Mouse (Mus musculus) gastrocnemius, adult 18-20 months (tissue): Measurements from ENCODE around the gene Riox2. TPM values are rescaled to one million over a fixed set of nuclear protein-coding genes. Genes with fewer than 3 reads are reported as not detected.
"Not testable (repeated sequence)": the region's sequence is repeated elsewhere in the genome, so short reads cannot be mapped to it uniquely, and the experiment has no call there.

Experiments used
- DNase-seq: peaks from one replicate; pipeline ENCODE4 v3.0.0; 2021; ENCODE audit warnings: low spot score
- long read RNA-seq, 2 experiments: library from polyadenylated mRNA; stranded (forward); transcript quantifications; one replicate each; pipeline ENCODE4 v2.0.0; 2021
- total RNA-seq, 2 experiments: library from RNA; stranded (reverse); gene quantifications; 2 replicates each; pipeline ENCODE4 v1.2.3; 2021

The Riox2 gene
- total RNA-seq, result 10 to 100 TPM; 10.9 to 12.6 TPM
- long read RNA-seq, experiment 1, transcript Riox2-201 (10 exons, 2,159 nt), result major isoform, 12 of 15 reads
- long read RNA-seq, experiment 1, partial matches to known transcripts, result 1 of 15 reads
- long read RNA-seq, experiment 1, other reads (novel, unspliced or antisense), result 2 of 15 reads
- long read RNA-seq, experiment 2, transcript Riox2-201 (10 exons, 2,159 nt), result major isoform, 13 of 22 reads
- long read RNA-seq, experiment 2, partial matches to known transcripts, result 6 of 22 reads
- long read RNA-seq, experiment 2, other reads (novel, unspliced or antisense), result 3 of 22 reads

DNA sequence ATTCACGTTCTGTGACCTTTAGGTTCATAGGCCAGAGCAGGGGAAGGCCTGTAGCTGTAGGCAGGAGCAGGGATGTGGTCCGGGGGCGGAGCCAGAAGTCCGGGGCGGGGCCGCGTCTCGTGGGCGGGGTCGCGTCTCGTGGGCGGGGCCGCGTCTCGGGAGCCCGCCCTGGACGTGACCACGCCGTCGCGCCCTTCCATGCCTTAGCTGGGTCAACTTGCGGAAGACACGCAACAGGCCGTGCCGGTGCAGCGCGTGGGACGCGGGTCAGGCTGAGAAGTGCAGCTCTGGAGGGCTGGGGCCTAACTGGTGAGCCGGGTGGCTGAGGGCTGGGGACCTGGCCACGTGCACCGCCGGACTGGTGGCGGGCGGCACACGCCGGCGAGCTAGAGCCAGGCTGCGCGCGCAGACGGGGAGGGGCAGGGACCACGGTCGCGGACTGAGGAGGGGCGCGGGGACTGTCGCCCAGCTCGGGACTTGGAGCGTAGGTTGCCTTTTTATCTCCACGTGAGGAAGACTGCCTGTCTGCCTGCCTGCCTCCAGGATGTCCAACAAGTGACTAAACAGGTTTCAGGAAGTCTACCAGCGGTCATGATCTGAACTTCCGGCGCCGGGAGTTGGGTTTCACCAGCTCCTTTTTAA, at the start of gene Riox2:
Gene Riox2 (plus strand): TSS at position 139 of the 642 bp plus-strand sequence.
- peak; percentile 82 for DNase-seq

DNA sequence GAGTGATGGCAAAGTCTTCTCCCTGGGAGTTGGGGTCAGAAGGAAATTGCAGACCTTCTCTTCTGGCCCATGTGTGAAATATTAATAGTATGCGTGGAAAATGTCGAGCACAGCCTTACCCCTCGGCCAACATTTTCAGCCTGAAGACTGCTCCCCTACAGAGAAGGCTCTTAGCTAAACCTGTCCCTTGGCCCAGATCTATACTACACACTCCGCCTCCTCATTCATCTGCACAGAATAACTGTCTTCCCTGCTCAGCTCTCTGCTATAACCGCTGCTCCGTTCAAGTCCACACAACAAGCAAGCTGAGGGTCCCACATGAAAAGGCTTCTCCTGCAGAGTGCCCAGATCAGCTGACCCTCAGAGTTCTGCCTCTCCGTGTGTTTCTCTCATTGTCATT, 43.6 kb upstream of the Riox2 start:
- no peak for DNase-seq

DNA sequence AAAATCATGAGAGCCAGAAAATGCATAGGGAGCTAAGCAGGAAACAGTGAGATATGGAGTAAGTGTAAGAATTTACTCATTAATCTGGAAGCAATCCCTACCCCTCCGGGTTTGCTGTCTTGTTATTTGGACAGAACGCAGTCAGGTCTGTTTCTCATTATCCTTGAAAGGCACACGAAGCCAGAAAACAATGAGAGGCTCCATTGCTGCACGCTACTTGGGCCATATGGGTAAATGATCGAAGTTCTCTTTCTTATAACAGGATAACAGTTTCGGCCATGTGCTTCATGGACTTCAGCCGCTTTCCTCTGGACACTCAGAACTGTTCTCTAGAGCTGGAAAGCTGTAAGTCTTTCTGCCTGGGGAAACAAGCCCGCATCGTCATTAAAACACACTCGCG, 38.4 kb upstream of the Riox2 start:
- no peak for DNase-seq

DNA sequence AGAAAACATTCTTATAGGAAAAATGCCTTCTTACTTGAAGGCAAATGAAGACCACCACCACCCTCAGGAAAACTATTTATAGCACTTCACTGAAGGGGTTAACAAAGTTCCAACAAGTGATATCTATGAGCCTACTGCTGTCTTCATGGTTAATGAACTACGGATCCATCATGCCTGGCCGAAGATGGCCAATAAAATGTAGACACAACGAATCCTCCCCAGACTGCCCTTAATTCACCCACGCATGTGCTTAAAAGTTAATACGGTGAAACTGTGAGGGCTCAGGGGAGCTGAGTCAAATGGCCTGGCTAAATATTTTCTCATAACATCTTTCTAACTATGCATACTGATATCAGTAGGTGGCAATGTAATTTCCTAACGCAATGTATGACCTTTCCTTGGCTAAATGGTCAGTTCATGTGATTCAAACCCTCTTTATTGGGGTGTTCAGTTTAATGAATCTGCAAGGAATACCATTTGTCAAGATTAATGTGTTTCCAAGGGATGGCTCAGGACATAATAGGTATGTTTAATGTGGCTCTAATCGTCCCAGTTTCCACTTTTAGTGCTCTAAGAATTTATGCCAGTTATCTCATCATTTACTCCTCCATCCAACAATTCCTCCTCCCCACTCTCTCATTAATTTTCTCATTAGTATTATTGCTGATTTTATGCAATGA, 26.6 kb upstream of the Riox2 start:
- DNase-seq, result no peak

DNA sequence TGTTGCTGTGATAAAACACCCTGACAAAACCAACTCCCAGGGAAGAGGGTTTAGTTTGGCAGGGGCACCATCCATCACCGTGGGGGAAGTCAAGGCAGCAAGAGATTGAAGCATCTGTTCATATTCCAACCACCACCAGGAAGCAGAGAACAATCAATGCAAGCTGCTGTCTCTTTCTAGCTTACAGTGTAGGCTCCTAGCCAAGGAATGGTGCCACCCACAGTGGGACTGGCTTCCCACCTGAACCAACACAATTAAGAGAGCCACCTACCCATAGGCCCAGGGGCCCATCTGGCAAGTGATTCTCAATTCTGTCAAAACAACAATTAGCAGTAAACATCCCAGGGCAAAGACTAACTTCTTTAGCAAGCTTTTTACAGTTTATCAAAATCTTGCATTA, 23.4 kb upstream of the Riox2 start:
- no peak for DNase-seq

DNA sequence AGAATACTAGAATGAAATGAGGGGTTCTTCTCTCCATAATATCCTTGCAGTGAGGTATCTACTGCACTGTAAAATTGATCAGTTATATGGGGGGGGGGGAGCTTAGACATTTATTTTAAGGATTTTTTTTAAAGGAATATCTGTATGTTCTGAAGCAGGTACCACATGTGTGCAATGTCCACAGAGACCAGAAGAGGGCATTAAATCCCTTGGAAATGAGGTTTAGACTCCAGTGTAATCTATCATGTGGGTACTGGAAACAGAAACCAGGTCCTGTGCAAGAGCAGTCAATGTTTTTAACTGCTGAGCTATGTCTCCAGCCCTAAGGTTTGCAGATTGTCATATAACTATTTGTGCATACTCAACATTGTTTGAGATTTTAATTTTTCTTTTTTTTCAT, 22.5 kb upstream of the Riox2 start:
- DNase-seq, result no peak

DNA sequence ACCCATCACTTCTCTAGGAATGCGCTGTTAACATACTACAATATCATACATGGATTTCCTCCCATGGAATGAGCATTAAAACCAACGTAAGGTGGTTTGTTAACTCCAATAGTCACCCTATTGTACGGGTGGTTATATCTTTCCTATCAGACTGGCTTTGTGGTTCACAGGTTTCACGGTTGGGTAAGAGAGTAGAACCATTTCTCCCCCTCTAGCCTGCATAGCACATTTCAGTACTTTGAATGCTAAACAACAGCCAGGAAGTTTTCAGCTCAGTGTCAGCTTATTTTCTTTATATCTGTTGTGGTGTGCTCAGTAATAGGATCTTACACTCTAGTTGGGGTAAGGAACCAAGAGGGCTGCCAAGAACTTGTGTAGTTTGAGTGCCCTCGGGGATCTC, 19.8 kb upstream of the Riox2 start:
- DNase-seq, result no peak

DNA sequence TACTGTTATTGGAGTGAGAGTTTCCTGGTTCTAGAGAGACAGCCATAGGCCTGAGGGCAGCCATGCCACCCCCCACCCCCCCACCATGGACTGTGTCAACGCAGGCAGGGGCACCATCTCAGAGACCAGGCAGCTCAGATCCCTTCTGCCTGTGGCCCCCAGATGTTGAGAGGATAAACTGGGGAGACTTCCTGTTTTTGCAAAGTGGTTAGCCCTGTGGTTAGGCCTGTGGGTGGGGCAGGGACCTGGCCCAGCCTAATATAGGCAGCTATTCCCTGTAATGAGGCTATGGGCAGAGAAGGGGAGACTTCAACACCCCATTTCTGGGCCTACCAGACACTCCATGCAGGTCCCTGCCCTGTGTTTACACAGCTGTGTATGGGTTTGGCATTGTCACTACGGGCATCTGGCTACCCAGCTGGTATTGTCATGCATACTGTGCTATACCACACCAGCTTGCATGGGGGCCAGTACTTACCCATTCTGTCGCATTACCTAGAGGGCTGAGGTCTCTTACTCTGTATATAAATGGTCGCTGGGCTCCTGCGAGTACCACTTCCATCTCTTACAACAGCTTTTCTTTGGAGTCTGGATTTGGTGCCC, 12.2 kb upstream of the Riox2 start:
- not testable (repeated sequence) for DNase-seq

DNA sequence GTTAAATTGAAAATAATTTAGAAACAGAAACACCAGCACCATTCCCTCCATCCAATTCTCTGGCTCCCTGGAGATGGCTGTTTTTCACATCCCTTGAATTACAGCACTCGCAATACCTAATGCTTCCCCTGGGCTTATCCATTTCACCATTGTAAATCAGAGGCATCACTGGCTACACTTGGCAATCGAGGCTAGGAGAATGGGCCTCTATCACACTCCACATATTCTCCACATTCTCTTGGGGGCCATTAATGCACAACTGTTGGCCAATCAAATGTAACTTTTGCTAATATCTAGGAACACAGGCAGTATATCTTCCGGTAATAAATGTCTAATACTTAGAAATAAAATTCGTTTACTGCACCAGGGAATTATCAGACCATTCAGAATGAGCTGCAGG, 8.0 kb upstream of the Riox2 start:
- DNase-seq, result no peak

DNA sequence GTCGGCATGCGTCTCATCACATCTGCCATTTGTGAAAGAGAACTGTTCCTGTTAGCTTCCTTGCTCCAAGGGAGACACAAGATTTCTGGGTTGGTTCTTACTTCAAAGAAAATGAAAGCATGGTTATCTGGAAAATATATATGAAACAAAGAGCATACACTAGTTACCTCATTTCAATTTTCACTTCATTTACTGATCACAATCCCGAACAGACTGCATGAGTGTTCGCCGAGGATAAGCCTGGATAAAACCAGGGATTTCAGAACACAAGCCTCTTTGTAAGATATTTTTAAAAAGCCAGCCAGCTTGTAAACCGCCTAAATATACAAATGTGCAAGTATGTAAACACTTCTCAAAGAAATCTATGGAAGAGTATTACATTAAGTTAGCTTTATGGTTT, 7.6 kb upstream of the Riox2 start:
- DNase-seq, result no peak

DNA sequence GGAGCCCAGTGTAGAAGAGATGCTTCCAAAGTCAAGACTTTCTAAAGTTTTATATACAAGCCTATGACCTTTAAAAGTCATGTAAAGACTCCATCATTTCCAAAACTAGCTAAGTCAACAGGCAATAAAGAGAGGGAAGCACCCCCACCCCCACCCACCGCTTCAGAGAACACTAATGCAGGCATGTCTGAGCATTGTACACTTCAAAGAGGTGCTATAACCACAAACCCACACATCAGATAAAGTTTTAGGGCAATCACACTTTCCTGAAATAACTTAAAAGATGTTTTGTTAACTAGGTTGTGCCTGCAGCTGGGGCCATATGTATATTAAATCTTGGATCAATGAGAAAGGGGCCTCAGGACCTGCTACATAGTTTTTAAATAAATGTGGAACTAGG, 1.7 kb upstream of the Riox2 start:
- DNase-seq, result no peak

DNA sequence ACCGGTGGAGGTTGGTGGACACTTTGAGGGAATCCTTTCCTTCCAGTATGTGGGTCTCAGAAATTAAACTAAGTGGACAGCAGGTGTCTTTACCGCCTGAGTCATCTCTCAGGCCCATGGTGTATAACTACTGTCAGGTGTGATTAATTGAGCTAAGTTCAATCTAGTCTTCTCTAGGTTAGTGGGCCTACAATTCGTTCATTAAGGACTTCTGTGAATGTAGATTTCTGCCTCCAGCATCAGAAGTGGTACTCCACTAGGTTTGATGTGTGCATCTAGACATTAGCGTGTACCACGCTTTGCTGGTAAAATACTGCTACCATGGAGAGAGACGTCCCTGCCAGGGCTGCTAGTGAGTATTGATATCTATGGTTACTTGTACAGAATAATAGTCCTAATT, 971 bp downstream of the Riox2 start:
- no peak for DNase-seq

DNA sequence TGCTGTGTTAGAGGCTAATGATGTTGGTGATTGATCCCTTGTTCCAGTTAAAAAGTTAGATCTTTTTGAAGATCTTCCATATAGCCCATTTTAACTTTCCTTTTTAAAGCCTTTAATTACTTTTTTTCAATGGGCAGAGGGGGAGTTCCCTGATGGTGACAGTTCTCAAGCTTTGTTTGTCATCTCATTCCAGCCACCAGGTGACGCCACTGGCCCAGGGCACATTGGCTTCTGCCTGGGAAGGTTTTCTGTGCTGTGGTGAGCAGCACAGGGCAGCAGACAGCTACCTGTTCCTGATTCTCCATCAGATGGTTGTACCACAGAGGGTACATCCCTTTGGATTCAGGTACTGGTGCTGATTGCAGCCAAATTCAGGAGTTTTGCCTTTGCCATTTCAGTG, 3.2 kb downstream of the Riox2 start:
- DNase-seq, result peak; percentile 66

DNA sequence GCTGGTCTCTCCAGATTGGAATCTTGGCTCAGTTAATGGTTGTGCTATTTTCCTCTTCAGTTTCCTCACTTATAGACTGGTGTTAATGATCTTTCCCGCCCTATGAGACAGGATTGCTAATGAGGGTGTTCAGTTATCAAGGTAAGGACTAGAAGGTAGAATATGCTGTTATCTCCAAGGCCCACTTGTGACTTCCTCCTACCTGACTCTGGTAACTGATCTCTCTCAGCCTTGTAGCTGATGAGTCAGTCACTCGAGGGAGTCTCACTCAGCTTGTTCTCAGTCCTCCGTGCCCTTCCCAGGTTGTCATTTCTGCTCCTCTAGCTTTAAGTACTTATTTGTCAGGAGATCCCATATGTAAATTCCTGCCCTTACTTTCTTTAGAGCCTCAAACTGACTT, 6.4 kb downstream of the Riox2 start:
- DNase-seq, result no peak

DNA sequence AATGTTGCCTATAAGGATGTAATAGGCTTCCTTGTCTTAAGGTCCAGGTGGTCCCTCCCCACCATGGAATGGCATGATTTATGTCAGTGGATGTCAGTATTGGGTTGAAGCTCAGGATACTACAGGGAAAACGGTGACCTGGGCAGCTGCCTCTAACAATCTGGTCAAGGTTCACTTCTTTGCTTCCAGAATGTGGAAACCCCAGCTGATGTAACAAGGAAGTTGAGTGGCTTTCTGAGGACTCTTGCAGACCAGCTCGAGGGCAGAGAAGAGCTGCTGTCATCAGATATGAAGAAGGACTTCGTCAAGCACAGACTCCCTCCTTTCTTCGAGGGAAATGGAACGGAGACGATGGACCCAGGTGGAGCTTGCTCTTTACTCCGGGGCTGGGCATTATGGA, 15.7 kb downstream of the Riox2 start:
- DNase-seq, result no peak

DNA sequence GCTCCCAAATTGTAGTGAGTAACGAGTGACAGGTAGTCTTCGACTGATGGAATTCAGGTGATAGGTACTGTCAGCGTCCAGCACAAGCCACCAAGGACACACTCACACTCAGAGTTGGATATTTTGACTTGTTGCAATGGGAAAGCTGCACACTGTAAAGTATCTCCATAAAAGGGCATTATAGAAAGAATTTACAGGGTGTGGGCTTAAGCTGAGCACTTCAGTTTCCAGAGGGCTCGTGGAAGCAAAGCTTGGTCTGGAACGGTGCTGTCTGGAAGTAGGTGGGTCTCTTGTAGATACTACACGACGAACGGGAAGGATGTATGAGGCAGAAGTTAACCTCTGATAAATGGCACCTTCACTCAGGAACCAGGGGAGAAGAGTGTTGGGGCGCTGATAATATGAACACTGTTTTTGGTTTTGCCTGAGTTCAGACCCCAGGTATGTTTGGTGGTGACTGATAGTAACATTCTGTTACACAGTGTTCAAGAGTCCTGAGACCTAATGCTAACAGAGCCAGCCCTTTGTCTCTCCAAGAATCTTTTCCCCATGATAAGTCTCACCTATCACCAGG, 16.5 kb downstream of the Riox2 start:
- no peak for DNase-seq

DNA sequence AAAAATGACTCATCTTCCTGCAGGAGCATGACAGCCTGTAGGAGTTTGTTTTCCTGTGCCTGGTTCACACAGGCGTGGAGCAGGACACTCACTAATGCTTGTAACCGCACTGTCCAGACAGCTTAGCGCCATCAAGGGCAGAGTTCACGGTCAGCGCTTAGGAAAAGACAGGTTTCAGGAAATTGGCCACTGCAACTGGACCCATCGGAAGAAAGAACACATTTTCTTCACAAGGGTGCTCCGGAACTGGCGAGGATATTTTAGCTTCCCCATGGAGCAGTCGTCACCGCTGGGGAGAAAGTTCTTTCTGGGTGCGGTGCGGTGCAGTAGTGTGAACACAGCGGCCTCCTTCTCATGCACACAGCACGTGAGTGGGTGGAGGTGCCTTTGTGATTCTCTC, 21.6 kb downstream of the Riox2 start:
- DNase-seq, result no peak

DNA sequence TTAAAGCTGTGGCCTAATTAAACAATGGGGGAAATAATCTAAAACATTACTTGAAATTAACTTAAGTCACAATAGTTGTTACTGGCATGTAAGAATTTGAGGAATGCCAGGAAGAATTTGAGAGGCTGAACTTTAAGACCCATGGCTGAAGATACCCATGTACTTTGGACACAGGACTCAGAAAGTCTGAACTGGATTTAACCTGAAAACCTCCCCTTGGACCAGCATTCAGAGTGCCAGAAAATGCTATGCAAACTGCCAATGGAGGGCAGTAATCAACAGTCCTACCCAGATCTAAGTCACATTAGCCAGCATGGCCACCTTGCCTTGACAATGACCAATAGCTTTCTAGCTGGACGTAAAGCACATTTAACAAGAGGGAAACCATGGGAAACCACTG, 26.4 kb downstream of the Riox2 start:
- no peak for DNase-seq

DNA sequence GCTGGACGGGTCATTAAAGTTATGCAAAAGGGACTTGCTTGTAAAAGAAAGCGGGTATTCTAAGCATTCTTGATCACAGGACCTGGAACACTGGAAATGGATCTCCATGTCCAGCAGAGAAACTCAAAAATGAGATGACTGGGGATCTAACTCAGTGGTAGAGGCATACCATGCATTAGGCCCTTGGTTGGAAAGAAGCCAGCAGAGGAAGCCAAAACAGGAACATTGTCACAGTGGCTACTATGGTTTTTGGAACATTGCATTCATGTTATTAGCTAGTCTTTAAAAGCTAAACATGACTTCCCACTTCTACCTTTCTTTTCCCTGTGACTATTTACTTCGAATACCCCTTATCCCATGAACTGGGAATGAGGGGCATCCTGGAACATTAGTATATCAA, 27.6 kb downstream of the Riox2 start:
- DNase-seq, result no peak

DNA sequence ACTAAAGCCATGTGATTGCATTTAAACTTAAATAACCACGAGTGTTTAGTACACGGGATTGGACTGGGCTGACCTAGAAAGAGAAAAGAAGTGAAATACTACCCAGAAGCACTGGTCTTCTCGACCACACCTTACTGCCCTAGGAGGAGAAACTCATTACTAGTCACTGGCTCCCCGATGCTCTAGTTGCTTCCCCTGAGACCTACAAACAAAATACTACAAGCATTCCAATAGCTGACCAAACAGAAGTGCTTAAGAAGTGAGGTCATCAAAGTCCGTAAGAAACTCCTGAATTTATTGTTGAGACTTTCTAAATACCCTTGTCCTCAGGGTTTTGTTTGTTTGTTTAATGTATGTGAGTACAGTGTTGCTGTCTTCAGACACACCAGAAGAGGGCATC, 38.3 kb downstream of the Riox2 start:
- no peak for DNase-seq

DNA sequence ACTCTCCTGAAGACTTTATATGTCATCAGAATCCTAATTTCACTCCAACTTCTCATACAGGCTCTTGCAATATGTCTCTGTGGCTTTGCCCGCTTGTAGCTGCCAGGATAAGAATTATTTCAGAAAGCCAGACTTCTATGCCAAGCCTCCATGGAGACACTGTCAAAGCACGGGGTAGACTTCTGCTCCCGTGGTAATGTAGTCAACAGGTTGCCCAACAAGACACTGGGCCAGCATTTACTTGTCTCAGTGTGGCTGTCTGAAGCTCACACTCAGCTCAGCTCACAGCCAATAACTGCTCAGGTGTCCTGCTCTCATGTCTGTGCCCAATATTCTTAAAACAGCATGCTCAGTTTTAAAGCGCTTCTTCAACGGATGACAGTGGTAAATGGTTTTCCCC, 43.6 kb downstream of the Riox2 start:
- no peak for DNase-seq

DNA sequence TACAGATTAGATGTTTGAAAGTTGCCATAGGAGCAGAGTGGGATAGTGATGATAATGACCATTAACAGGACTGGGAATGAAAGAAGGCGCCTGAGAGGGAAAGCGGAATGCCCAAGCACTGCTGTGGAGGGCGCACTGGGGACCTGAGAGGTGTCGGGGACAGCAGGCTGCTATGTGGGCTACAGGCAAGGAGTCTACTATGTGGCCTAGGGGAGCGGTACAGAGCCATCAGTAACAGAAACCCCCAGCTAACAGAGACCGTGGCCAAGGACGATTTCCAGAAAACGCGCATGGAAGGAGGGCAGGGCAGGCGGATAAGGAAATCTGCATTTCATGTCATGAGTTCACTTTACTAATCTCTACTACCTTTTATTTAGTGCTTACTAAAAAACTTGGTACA, 45.4 kb downstream of the Riox2 start:
- DNase-seq, result no peak
